Mouse (Mus musculus) layer of hippocampus, postnatal 36 days (tissue): ENCODE measurements around the gene Abcf1. TPM values are rescaled to one million over a fixed set of nuclear protein-coding genes. Genes with fewer than 3 reads are reported as not detected.
"Not testable (repeated sequence)": the region's sequence is repeated elsewhere in the genome, so short reads cannot be mapped to it uniquely, and the experiment has no call there.

Experiments used
- DNase-seq, 2 experiments: peaks; one replicate each; pipeline ENCODE4 v3.0.0; 2022
- total RNA-seq, 2 experiments: library from RNA; stranded (reverse); gene quantifications; 2 replicates each; pipeline ENCODE4 v1.2.3; 2021

Gene Abcf1
- 10 to 100 TPM; 70.0 to 71.3 TPM for total RNA-seq

GRCm38 (mm10) chr17:35969418-35970389 lies at the start of gene Abcf1:
Abcf1 (minus strand) TSS chr17:35969761.
- DNase-seq: peak; percentile 98

DNA sequence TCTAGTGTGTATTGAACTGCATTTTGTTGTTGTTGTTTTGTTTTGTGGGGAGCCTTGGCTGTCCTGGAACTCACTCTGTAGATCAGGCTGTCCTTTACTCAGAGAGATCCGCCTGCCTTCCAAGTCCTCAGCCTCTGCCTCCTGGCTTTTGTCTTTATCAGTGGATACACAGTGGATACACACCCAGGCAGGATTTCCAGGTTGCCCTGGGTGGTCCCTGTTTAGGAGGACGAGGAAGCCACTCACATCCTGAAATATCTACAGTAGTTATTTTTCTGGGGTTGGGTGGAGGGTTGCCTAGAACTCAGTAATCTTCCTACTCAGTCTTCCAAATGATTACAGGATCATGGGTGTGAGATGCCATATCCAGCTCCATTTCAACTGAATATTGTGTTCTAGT lies 49.4 kb upstream of the Abcf1 start:
- DNase-seq: no peak

- DNase-seq: no peak
Observed at GRCm38 (mm10) chr17:36017046-36017445, 47.5 kb upstream of the Abcf1 start.

DNA sequence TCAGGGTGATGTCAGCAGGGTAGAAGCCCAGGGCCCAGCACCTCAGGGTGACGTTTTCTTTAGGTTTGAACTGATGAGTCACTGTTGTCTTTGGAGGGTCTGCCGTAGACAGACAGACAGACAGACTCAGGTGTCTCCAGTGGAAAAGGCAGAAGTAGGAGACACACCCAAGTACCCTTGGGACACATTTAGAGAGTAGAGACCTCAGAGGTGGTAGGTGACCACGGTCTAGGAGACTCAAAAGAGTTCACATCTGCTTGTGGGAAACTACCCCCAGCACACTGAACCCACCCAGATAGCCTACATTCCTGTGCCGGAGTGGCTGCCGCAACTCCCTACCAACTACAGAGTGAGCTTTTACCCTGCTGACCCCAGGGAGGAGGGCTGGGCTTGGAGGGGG lies 45.4 kb upstream of the Abcf1 start:
- no peak for DNase-seq

GRCm38 (mm10) chr17:36004409-36004808 lies 34.8 kb upstream of the Abcf1 start:
- DNase-seq: not testable (repeated sequence)

GRCm38 (mm10) chr17:36003331-36003730 lies 33.8 kb upstream of the Abcf1 start:
- DNase-seq: no peak

GRCm38 (mm10) chr17:36001966-36002365 lies 32.4 kb upstream of the Abcf1 start:
- DNase-seq: no peak

DNA sequence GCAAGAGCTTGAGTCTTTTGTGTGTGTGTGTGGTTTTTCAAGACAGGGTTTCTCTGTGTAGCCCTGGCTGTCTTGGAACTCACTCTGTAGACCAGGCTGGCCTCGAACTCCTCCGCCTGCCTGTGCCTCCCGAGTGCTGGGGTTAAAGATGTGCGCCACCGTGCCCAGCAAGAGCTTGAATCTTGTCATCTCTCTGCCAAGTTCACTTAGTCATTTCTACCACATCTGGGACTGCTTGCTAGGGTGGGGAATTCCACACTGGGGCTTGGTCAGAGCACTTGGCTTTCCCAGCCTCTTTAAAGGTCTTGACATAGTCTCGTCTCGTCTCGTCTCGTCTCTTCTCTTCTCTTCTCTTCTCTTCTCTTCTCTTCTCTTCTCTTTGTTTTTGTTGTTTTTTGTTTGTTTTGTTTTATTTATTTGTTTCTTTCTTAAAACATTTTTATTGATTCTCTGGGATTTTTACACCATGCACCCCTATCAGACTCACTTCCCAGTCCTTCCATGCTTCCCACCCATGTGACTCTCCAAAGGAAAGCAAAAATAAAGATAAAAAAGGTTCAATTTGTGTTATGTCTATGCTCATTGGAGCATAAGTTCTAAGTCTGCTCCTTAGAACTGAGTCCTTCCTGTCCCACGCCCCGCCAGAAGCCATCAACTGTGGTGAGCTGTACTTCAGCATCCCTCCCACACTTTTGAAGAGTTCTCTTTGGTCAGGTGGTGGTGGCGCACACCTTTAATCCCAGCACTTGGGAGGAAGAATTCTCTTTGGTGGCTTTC lies 31.7 kb upstream of the Abcf1 start:
- DNase-seq: no peak

- DNase-seq: no peak
Observed at GRCm38 (mm10) chr17:36000349-36000748, 30.8 kb upstream of the Abcf1 start.

DNA sequence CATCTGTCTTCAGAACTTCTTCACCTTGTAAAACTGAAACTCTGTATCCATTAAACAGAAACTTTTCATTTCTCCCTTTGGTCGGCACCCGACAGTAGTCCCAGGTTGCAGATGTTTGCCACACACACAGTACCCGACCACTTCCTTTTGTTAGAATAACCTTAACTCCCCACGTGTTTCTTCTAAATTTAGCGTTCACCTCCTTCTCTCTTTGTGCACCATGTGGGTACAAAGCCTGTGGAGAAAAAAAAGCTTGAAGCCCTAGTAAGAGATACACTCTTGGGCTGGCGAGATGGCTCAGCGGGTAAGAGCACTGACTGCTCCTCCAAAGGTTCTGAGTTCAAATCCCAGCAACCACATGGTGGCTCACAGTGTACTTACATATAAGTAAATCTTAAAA lies 29.8 kb upstream of the Abcf1 start:
- DNase-seq: no peak

GRCm38 (mm10) chr17:35998545-35999305 lies 29.2 kb upstream of the Abcf1 start:
- no peak for DNase-seq

DNA sequence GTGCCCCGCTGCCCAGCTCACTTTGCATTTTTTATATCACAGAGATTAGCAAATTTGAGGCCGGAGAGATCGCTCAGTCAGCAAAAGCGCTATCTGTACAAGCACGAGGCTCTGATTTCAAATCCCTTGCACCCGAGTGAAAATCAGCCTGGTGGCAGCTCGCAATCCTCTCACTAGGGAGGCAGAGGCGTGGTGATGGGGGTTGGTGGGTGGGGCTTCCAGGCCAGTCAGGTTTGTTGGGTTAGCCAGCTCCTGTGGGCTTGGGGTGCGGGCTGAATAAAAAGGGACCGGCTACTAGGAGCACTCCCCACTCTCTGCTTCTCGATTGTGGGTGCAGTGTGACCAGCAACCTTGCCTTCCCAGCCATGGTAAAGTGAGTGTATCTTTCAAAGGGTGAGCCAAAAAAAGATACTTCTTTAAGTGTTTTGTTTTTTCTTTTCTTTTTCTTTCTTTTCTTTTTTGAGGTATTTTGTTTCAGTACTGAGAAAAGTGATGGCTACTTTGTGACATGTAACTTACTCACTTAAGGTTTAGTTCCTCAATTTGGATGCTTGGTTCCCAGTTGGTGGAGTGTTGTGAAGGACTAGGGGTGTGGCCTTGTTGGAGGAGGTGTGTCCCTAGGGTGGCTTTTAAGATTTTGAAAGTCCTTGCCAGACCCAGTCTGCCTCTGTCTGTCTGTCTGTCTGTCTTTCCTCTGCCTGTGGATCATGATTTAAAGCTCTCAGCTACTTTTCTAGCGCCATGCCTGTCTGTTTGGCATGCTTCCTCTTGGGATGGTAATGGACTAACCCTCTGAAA lies 28.4 kb upstream of the Abcf1 start:
- DNase-seq: no peak

DNA sequence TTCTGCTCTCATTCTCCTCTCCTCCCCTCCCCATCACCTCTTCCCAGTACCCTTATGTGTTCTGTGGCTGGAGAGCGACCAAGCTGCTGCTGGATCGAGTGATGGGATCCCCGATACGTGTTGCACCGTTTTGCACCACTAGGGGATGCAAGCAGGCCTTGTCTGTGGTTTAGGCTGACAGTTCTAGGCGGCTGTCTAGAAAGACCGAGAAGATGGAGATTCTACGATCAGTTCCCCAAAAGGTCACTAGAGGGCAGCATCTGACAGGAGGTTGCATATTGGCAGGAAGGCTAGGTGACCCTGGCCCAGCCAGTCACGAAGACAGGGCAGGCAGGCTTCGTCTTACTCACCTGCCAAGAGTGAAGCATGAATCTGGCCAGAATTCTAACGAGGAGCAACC lies 27.4 kb upstream of the Abcf1 start:
- peak; percentile 86 to 93 for DNase-seq

- DNase-seq: no peak
Observed at GRCm38 (mm10) chr17:35994879-35995240, 25.3 kb upstream of the Abcf1 start.

GRCm38 (mm10) chr17:35994175-35994878 lies 24.8 kb upstream of the Abcf1 start:
- peak; percentile 76 for DNase-seq

GRCm38 (mm10) chr17:35993675-35994074 lies 24.1 kb upstream of the Abcf1 start:
- DNase-seq: peak; percentile 71 to 73

GRCm38 (mm10) chr17:35991781-35992180 lies 22.2 kb upstream of the Abcf1 start:
- DNase-seq: no peak

- no peak for DNase-seq
Observed at GRCm38 (mm10) chr17:35981776-35982175, 12.2 kb upstream of the Abcf1 start.

DNA sequence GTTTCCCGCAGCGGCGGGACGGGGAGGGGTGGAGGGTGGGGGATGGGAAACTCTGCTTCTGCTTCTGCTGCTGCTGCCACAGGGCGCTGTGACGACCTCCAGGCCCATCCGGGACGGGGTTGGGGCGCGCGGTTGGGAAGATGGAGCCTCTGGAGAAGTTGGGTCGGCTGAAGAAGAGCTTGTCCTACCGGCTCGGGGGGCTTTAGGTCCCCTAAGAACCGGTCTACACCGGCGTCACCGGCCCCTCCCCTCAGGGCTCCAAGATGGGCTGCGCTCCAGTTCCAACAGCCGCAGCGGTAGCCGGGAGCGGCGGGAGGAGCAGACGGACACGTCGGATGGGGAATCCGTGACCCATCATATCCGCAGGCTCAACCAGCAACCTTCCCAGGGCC lies 10.8 kb upstream of the Abcf1 start:
- peak; percentile 49 to 52 for DNase-seq

GRCm38 (mm10) chr17:35979401-35980362 lies 10.1 kb upstream of the Abcf1 start, which contains the start of the genes Gnl1 and Prr3:
Gnl1 (plus strand) TSS chr17:35979851.
Prr3 (minus strand) TSS chr17:35980236.
- peak; percentile 93 for DNase-seq
